Mouse (Mus musculus): Measurements from ENCODE around the gene Cln3. TPM values are rescaled to one million over a fixed set of nuclear protein-coding genes. Genes with fewer than 3 reads are reported as not detected.

Cln3 gene
- polyA plus RNA-seq, 1 experiment = 5.7 TPM

DNA sequence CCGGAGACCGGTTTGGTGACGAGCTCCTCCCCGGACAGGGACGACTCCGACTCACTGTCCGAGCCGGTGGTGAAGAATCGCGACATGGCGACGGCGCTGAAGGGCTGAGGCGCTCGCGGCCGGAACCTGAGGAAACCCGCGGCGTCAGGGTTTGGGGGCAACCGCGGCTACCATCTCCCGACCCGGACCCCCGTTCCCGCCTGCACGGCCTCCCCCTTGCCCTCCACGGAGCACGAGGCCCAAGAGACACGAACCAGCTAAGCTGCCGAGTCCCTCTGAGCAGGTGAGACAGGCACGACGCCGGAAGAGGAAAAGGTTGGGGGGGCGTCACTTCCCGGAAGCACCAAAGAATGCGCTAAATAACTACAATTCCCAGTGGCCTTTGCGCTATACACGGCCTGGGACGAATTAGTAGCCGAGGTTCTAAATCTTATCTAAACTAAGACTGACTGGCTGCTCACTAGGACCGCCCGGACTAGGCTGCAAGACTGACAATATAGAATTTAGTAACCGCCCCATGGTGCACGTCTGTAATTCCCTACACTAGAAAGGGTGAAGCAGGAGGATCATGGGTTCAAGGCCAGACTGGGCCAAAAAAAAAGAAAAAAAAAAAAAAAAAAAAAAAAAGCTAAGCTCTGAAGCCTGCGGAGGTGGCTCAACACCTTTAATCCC is 19.4 kb downstream of the Cln3 start, which contains the start of gene Eif3c:
Eif3c (minus strand) TSS at position 318 of the 672 bp plus-strand sequence.
- no peak for TF ChIP-seq GATA1 (IDR thresholded peaks at IDR 0.05; ENCODE audit: low read length)

DNA sequence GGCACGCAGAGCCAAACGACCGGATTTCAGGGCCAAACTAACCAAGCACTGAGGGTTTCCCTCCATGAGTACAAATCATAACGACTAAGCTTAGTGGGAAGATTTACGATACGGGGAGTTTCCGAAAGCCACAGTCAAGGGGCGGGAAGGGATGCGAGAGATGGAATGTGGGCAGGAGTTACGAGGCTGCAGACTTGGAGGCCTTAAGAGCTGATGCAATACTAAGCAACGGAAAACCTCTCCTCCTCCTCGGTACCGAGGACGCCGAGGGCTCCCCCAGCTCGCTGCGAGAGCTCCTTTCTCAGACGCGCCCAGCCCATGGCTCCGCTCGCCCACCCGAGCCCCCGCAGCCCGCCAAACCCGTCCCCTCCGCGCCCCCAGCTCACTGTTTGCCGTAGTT is 19.9 kb downstream of the Cln3 start:
- no peak for TF ChIP-seq GATA1 (IDR thresholded peaks at IDR 0.05; ENCODE audit: low read length)

DNA sequence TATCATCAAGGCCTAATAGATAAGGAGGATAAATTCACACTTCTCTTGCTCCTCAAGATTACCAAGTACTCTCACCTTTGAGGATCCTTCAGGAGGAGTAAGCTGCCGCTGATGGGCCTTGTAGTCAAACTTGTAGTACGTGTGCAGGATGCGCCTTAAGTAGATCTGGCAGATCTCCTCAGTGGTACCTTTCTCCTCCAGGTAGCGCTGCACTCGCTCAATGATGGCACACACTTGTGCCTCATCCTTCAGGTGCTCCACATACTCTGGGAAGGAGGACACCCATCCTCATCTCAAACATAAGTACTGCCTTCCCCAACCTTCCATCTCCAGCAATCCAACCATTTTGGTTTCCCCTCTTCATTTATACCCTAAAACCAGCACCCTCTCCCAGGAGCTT is 29.0 kb downstream of the Cln3 start:
- no peak for TF ChIP-seq GATA1 (IDR thresholded peaks at IDR 0.05; ENCODE audit: low read length)

DNA sequence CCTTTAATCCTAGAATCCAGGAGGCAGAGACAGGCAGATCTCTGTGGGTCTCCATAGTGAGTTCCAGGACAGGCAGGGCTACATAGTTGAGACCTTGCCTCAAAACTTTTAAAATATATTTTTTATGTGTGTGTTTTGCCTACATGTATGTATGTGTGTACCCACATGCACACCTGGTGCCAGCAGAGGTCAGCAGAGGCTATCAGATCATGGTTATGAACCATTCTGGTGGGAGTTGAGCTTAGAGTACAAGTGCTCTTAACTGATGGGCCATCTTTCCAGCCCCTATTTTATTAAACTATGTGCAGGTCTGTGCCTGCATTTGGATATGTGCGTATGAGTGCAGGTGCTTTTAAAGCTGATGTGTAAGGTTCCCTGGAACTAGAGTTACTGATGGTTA is 30.8 kb downstream of the Cln3 start:
- TF ChIP-seq GATA1 (IDR thresholded peaks at IDR 0.05; ENCODE audit: low read length) = no peak

DNA sequence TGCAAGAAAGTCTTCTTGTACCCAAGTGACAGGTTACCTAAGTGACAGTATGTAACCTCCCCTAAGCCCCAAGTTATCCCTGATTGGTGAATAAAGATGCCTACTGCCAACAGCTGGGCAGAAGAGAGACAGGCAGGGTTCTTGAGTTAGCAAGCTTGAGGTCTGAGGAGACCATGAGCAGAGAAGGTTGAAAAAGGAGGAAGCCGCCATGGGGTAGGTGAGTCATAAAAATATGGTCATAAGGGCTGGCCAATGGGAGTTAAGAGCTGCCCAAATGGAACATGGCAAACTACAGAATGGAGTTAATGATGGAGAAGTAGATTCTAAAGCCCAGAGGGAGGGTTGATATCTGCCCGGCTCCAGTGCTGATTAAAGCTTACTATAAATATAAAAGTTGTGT is 40.0 kb downstream of the Cln3 start:
- TF ChIP-seq GATA1 (IDR thresholded peaks at IDR 0.05; ENCODE audit: low read length) = no peak

DNA sequence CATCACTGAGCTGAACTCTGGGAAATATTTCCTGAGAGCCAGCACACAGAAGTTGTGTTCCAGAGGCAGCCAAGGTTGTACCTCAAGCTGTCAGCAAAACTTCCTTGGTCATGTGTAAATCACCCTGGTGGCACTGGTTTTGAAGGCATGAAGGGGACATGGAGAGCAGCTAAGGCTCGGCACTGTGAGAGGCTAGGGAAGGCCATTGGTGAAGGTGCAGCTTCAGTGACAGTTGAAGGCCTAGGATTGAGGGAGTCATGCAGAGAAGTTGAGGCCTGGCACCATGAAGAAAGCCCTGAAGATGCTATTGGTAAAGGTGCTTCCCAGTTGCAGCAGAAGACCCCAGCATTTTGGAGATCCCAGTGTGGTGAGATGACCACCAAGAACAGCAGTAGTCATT is 44.0 kb downstream of the Cln3 start:
- TF ChIP-seq GATA1 (IDR thresholded peaks at IDR 0.05; ENCODE audit: low read length) = no peak

DNA sequence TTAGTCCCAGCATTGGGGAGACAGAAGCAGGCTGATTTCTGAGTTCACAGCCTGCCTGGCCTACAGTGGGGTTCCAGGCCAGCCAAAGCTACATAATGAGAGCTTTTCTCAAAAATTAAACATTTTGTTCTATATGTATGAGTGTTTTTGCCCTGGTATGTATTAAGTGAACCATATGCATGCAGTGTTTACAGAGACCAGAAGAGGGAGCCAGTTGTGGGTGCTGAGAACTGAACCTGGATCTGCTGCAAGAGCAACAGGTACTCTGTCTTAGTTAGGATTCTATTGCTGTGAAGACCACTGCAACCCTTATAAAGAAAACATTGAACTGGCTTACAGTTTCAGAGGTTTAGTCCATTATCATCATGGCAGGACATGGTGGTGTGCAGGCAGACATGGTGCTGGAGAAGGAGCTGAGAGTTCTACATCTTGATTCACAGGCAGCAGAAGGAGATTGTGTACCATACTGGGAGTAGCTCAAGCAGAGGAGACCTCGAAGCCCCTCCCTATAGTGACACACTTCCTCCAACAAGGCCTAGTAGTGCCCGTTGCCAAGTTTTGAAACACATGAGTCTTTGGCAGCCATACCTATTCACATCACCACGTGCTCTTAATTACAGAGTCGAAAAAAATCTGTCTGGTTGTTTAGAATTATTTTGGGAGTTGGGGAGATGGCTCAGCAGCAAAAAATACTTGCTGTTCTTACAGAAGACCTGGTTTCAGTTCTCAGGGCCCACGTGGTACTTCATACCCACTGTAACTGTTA is 47.6 kb downstream of the Cln3 start:
- no peak for TF ChIP-seq GATA1 (IDR thresholded peaks at IDR 0.05; ENCODE audit: low read length)

DNA sequence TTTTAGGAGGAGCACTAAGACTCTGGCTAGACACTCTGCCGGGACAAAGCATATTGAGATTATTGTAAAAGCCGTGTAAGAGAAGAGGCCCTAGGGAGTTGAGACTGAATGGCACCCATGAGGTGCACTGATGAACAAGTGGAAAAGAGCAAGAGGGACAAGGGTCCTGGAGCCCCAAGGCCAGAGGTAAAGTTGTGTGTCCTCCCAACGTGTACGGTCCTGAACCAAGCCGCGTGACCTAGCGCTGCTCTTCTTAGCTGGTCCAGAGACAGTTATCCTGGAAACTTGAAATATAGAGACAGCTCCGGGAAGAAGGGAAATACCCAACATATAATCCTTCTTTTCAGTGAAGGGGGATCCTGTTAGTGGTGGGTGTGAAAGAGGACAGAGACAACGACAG is 49.2 kb downstream of the Cln3 start:
- no peak for TF ChIP-seq GATA1 (IDR thresholded peaks at IDR 0.05; ENCODE audit: low read length)

DNA sequence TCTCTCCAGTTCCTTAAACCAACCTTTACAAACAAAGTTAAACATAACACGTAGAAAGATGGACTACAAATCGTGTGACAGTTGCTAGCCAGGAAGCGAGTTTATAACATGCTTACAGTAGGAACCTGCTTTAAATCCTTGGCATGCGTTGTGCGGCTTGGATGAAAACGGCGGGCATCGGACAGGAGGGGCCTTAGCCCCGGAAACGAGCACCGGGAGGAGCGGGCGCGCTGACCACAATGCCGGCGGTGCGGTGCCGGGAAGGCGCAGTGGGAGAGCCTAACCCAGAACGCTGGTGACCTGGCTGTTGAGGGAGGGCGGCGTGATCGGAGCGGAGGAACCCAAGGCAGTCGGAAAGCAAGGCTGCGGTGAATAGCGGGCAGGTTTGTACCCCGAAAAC is 49.9 kb downstream of the Cln3 start:
- TF ChIP-seq GATA1 (IDR thresholded peaks at IDR 0.05; ENCODE audit: low read length) = no peak

DNA sequence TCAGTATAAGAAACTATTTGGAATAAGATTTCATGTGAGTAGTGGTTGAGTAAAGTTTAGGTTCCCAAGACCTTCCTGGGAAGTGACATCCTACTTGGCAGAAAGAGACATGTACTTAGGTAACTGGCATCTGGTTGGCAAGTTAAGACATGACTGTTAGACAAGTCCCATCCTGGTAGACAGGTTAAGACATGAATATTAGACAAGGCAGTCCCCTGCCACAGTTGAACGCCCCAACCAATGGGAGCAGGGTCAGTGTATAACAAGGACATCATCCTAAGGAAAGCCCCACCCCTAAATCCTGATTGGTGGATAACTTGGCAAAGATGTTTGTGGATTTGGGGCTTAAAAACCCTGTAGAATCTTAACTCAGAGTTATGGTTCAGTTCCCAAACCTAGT is 52.2 kb downstream of the Cln3 start:
- no peak for TF ChIP-seq GATA1 (IDR thresholded peaks at IDR 0.05; ENCODE audit: low read length)

DNA sequence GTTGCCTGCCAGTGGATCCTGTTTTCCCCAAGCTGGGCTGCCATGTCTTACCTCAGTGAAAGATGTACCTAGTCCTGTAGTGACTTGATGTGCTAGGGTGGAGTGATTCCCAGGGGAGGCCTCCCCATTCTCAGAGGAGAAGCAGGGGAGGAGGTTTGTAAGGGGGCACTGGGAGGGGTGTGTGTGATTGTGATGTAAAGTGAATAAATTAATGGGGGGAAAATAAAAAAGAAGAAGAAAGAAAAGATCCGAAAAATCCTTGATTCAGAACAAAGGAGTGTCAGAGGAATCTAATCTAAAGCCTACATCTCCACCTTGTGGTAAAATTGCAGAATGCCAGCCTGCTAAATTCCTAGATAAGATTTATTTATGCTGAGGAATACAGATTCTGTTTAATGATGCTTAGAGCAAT is 57.4 kb downstream of the Cln3 start:
- peak; percentile 52 for TF ChIP-seq GATA1 (IDR thresholded peaks at IDR 0.05; ENCODE audit: low read length)

DNA sequence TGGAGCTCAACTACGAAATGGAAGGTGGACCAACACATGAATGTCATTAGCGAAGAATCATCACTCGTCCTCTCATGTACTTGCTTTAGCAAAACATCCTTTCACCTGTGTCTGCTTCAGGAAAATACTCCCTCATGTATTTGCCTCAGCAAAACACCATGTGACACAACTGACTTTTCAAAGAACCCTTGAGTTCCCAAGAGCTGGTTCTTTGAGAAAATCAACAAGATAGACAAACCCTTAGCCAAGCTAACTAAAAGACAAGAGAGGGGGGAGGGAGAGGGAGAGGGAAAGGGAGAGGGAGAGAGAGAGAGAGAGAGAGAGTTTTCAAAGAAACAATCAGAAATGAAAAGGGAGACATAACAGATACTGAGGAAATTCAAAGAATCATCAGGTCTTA is 62.3 kb downstream of the Cln3 start:
- TF ChIP-seq GATA1 (IDR thresholded peaks at IDR 0.05; ENCODE audit: low read length) = no peak

Other genes with a start within 250 kb of the Cln3 start
- 39.8 and 40.7 TPM in 2 replicates for gene Lat, start 216.2 kb downstream of the Cln3 start, polyA plus RNA-seq (2012)
- 73.9 and 89.7 TPM in 2 replicates for gene Spns1, start 208.4 kb downstream of the Cln3 start, polyA plus RNA-seq (2012)
- gene Nfatc2ip, start 189.1 kb downstream of the Cln3 start, polyA plus RNA-seq (2012) = 5.3 and 5.9 TPM in 2 replicates
- gene Cd19, start 170.9 kb downstream of the Cln3 start, polyA plus RNA-seq (2012) = not detected in 2 replicates
- 30.3 and 38.5 TPM in 2 replicates for gene Rabep2, start 157.1 kb downstream of the Cln3 start, polyA plus RNA-seq (2012)
- not detected in 2 replicates for gene Atp2a1, start 122.7 kb downstream of the Cln3 start, polyA plus RNA-seq (2012)
- 76.8 and 80.0 TPM in 2 replicates for gene Sh2b1, start 110.4 kb downstream of the Cln3 start, polyA plus RNA-seq (2012)
- gene Tufm, start 98.5 kb downstream of the Cln3 start, polyA plus RNA-seq (2012) = 56.0 and 136 TPM in 2 replicates
- 756 and 802 TPM in 2 replicates for gene Atxn2l, start 82.4 kb downstream of the Cln3 start, polyA plus RNA-seq (2012)
- 110 and 118 TPM in 2 replicates for gene Eif3c, start 19.4 kb downstream of the Cln3 start, polyA plus RNA-seq (2012)
- gene Apobr, start 875 bp downstream of the Cln3 start, polyA plus RNA-seq (2012) = 0.21 and 0.26 TPM in 2 replicates
- gene Il27, start 9.1 kb upstream of the Cln3 start, polyA plus RNA-seq (2012) = not detected in 2 replicates
- 5.6 and 7.9 TPM in 2 replicates for gene Nupr1, start 45.0 kb upstream of the Cln3 start, polyA plus RNA-seq (2012)
- gene Sgf29, start 63.5 kb upstream of the Cln3 start, polyA plus RNA-seq (2012) = 68.8 and 176 TPM in 2 replicates
- not detected in 2 replicates for gene Sult1a1, start 90.6 kb upstream of the Cln3 start, polyA plus RNA-seq (2012)
- 143 and 256 TPM in 2 replicates for gene Bola2, start 109.6 kb upstream of the Cln3 start, polyA plus RNA-seq (2012)
- gene Slx1b, start 110.0 kb upstream of the Cln3 start, polyA plus RNA-seq (2012) = 3.4 and 8.5 TPM in 2 replicates
- gene Coro1a, start 122.0 kb upstream of the Cln3 start, polyA plus RNA-seq (2012) = 13.7 TPM in 2 replicates
- 35.7 and 44.2 TPM in 2 replicates for gene Mapk3, start 173.8 kb upstream of the Cln3 start, polyA plus RNA-seq (2012)
- 3.3 and 3.7 TPM in 2 replicates for gene Gdpd3, start 180.5 kb upstream of the Cln3 start, polyA plus RNA-seq (2012)
- 29.3 and 38.2 TPM in 2 replicates for gene Ypel3, start 191.1 kb upstream of the Cln3 start, polyA plus RNA-seq (2012)
- 0.23 and 0.55 TPM in 2 replicates for gene Tbx6, start 195.7 kb upstream of the Cln3 start, polyA plus RNA-seq (2012)
- gene Ppp4c, start 206.7 kb upstream of the Cln3 start, polyA plus RNA-seq (2012) = 185 and 249 TPM in 2 replicates
- 0.35 and 0.56 TPM in 2 replicates for gene Fam57b, start 211.9 kb upstream of the Cln3 start, polyA plus RNA-seq (2012)
- not detected in 2 replicates for gene 4930451I11Rik, start 245.8 kb upstream of the Cln3 start, polyA plus RNA-seq (2012)

All from G1E-ER4 (cell line).